Mouse (Mus musculus): ENCODE measurements around the gene Gnai2.
"Not testable (repeated sequence)": the region's sequence is repeated elsewhere in the genome, so short reads cannot be mapped to it uniquely, and the experiment has no call there.

The Gnai2 gene

DNA sequence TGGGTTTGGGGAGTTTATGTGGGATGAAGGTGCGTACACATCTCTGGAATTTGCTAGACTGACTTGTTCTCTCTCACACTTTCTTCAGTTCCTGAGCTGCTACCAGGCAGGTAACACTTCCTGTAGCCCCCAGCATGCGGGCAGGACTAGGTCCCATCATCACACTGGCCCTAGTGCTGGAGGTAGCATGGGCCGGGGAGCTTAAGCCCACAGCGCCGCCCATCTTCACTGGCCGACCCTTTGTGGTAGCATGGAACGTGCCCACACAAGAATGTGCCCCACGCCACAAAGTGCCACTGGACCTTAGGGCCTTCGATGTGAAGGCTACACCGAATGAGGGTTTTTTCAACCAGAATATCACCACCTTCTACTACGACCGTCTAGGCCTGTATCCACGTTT is 65.2 kb downstream of the Gnai2 start:
- DNase-seq (ENCODE audit: low read depth, low spot score) = no peak

DNA sequence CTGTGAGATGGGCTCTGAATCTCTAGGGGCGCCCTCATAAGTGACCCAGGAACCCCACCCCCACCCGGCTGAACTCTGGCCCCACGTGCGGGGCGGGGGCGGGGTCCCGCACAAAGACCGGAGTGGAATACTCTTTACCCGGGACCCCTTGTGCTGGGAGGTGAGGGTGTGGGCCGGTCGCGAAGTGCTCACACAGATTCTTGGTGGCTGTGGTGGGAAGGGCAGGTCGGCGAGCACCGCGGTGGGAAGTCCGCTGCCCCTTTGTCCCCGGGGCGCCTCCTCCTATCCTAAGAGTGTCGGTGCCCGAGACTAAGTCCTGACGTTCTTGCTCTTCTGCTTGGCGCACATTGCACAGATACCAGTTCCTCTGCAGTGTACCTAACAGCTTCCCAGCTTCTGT is 65.9 kb downstream of the Gnai2 start:
- no peak for DNase-seq (ENCODE audit: low read depth, low spot score)

DNA sequence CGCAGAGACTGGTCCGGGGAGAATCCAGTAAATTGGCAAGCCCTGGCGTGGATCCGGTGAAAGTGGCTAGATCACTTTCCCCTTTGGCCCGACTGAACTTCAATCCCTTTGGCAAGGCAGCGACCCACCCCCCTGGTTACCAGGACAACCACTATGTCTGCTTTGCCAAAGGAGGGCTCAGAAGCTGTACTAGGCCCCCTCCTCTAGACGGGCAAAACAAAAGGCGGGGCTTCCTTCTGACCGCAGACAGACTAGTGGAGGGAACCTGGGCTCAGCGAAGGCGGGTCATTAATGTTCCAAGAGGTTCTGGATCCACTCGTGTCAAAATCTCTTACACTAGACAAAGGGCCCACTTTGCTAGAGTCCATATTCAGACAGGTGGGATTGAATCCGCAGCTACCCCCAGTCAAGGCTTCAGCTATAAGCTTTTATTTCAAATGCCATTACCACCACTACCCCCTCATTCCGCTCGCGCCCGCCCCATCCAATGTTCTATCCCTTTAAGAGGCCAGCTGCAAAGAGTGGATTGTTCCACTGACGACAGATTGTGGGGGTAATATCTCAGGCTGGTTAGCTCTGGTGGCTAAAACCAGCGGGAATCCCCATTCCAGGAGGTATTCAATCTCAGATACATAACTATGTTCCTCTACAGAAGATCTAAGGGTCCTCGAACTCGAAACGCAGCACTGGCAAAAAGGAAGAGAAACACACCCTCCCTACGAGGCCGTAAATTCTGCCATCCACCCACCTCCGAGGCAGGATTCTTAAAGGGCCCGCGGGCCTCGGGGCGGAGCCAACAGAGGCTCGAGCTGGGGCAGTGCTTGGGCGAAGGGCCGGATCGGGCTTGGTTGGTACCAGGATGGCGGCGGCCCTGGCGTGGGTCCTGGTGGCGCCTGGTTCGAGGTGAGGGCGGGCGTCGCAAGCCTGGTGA is 66.6 kb downstream of the Gnai2 start:
- DNase-seq (ENCODE audit: low read depth, low spot score) = peak; percentile 76

DNA sequence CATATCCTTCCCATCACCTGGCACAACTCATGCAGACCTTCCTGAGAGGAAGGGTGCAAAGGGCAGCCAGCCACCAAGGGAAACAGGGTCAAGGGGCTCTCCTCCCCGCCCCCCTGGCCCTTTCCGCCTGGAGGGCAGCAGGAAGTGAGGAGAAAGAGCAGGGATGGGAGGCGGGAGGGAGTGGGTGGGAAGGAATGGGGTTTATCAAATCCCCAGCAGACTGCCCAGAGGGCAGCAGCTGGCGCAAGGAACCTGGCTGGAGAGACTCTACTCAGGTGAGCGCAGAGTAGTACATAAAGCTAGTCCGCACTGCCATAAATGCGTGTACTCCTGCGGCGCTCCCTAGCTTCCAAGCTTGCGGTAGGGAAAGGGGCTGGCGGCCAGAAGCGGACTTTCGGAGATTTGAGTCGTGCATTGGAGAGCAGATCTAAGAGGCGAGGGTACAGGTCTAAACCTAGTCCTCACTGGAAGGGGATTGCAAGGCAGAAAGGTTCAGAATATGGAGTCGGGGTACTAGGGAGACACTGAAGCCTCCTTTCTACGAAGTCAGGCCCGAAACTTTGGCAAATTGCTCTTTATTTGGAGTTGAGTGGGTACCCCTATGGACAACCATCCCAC is 67.4 kb downstream of the Gnai2 start, which contains the start of gene Hyal2:
Gene Hyal2 (plus strand): TSS at position 244 of the 618 bp plus-strand sequence.
- no peak for DNase-seq (ENCODE audit: low read depth, low spot score)

DNA sequence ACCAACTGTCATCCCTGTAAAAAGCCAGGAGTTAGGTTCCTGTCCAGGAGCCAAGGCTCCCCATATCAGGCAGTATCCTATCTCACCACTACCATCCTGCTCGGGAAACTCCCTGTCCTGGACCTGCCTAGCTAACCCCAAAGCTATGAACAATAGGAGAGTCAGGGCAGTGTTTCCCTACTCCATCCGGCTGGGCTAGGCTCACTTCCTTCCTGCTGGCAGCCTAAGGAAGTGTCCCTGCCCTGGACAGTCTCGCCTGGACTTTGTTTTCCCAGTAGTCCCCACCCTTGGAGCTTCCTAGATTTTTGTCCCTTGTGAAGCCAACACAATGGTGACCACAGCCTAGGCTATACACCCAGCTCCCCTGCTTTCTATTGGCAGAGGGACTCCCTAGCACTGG is 68.3 kb downstream of the Gnai2 start:
- no peak for DNase-seq (ENCODE audit: low read depth, low spot score)

DNA sequence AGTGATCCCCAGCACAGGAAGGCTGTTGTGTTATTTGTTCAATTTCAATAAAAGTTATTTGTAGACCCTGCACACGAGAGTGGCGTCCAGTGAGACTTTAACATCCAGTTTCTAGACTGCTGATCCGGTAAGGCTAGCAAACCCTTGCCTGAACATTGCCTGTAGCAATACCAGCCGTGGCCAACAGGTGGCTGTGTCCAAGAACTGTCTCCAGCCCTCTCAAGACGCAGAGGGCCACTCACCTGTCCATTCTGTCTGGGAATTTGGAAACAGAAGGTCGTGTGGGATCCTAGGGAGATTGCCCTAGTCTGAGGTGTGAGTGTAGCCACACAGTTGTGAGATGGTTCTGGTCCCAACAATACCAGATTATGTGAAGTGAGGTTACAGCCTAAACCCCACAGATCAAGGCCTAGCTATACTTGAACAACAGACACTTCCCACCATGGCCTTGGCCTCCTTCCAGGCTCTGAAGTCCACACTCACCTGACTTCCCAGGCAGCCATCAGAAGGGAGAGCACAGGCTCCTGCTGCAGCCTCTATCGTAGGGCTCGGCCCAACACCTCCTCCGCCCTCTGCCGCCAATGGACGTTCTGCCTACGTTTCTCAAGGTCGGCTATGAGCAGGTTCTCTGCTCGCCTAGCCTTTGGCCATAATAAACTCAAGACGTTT is 69.0 kb downstream of the Gnai2 start:
- DNase-seq (ENCODE audit: low read depth, low spot score) = no peak

DNA sequence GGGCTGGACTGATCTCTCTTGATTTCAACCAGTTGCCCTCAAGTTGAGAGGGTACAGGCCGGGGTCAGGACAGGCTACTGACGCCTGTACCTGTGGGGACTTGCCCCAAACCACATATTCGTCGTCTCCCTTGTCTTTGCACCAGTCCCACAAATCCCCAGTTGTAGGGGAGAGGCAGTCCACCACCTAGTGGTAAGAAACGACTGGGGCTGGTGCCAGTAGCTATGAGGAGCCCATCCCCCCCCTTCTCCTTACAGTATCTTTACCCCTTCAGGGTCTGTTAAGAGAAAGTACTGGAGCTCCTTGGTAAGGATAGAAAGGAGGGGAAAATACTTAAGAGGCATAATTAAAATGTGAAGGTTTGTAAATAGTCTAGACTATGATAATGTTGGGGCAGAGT is 69.6 kb downstream of the Gnai2 start:
- DNase-seq (ENCODE audit: low read depth, low spot score) = not testable (repeated sequence)

All from telencephalon, adult 2 months (tissue).